Comparison of ENCODE assay signal across 9 mouse cellular contexts in genomic region chr7:24335699-24336309, GRCm38 (mm10). TPM values are rescaled to one million over a fixed set of nuclear protein-coding genes. Genes with fewer than 3 reads are reported as not detected.
DNase-seq lines count a peak whose midpoint lies in the region; ATAC-seq and TF ChIP-seq lines count a peak whose summit lies in the region.
"Had no signal": no experiment of that assay in that cellular context is flagged by ENCODE, and none has a peak within 500 bp of the region (broad histone marks: within the 10 kb centered on the region; RNA-seq: fewer than 3 reads in every experiment).

No protein-coding gene starts in this region.

- peak; percentile 80 for TF ChIP-seq CTCF in heart, adult 2 months (IDR thresholded peaks at IDR 0.05)

- no peaks in the 10 kb centered on the region for H3K36me3 ChIP-seq in heart, adult 2 months (ENCODE audit: control insufficient read depth, insufficient read depth, low read length)
- H3K36me3 ChIP-seq in hindbrain, embryonic 16.5 days (ENCODE audit: control insufficient read depth, insufficient read depth, low read length) = no peaks in the 10 kb centered on the region
- no peaks in the 10 kb centered on the region for H3K36me3 ChIP-seq in midbrain, embryonic 15.5 days (replicated peaks)
- H3K36me3 ChIP-seq: liver, embryonic 15.5 days had no signal

- no peak overlapping the region for H3K27ac ChIP-seq in heart, adult 2 months
- no peak overlapping the region for H3K27ac ChIP-seq in hindbrain, embryonic 16.5 days (ENCODE audit: low read depth, low read length)
- no peak overlapping the region for H3K27ac ChIP-seq in midbrain, embryonic 15.5 days
- H3K27ac ChIP-seq: liver, embryonic 15.5 days had no signal

- H3K79me2 ChIP-seq in heart, adult 2 months (replicated peaks; ENCODE audit: control insufficient read depth, insufficient read depth, low read length) = no peaks in the 10 kb centered on the region

- intact Hi-C loops in heart, adult 2 months (cut with DNase I) = loop anchor here (2.0 kb wide), 2 partner anchors 49 to 71 kb away; no protein-coding TSS in a partner anchor
- intact Hi-C loops in left cerebral cortex, postnatal 10 days (cut with DNase I) = loop anchor here (10.0 kb wide), 1 partner anchor 139 kb away; no protein-coding TSS in a partner anchor

- H3K4me3 ChIP-seq in heart, adult 2 months = no peak overlapping the region
- no peak overlapping the region for H3K4me3 ChIP-seq in hindbrain, embryonic 16.5 days (ENCODE audit: low read length)
- H3K4me3 ChIP-seq in midbrain, embryonic 15.5 days = no peak overlapping the region
- H3K4me3 ChIP-seq: liver, embryonic 15.5 days had no signal

- 7% methylated on average over 5 of the region's 5 CpGs for WGBS in heart, adult 2 months
- 17% methylated on average over 5 of the region's 5 CpGs for WGBS in hindbrain, embryonic 16.5 days
- WGBS in midbrain, embryonic 15.5 days = 13% methylated on average over 5 of the region's 5 CpGs

- peaks cover 5% of the 10 kb centered on the region for H3K9me3 ChIP-seq in hindbrain, embryonic 16.5 days (ENCODE audit: control insufficient read depth, low read length)
- H3K9me3 ChIP-seq in midbrain, embryonic 15.5 days = no peaks in the 10 kb centered on the region

- peak; percentile 63; the same call in 1 of the 2 replicates for ATAC-seq in hindbrain, embryonic 16.5 days
- peak; percentile 39; the same call in 1 of the 2 replicates for ATAC-seq in midbrain, embryonic 15.5 days (replicated peaks)

- TF ChIP-seq EP300 in heart, adult 2 months (IDR thresholded peaks at IDR 0.05; ENCODE audit: insufficient read depth, low read depth, low read length) = no peak

- peak; percentile 39 to 62 for DNase-seq in heart, adult 2 months
- DNase-seq in heart, adult 11 months = no peak
- DNase-seq in adrenal gland, postnatal 36 days = peak; percentile 72 to 78
- DNase-seq in fat pad, adult 2 months (ENCODE audit: extremely low read depth, low read depth, low spot score) = peak; percentile 10
- DNase-seq in left cerebral cortex, postnatal 10 days (ENCODE audit: extremely low spot score in 1 of 2, low spot score in 2 of 2) = peak; percentile 66 to 80
- peak; percentile 25 to 76 for DNase-seq in spleen, postnatal 14 days (ENCODE audit: low spot score in 2 of 2)

- no peaks in the 10 kb centered on the region for H3K4me1 ChIP-seq in heart, adult 2 months (ENCODE audit: control insufficient read depth, insufficient read depth, low read length)
- H3K4me1 ChIP-seq in hindbrain, embryonic 16.5 days (ENCODE audit: control insufficient read depth, insufficient read depth, low read depth, low read length) = no peaks in the 10 kb centered on the region
- H3K4me1 ChIP-seq in midbrain, embryonic 15.5 days = no peaks in the 10 kb centered on the region
- H3K4me1 ChIP-seq: liver, embryonic 15.5 days had no signal

- no peak overlapping the region for H3K4me2 ChIP-seq in hindbrain, embryonic 16.5 days (ENCODE audit: low read length)
- H3K4me2 ChIP-seq in midbrain, embryonic 15.5 days = no peak overlapping the region
- H3K4me2 ChIP-seq: liver, embryonic 15.5 days had no signal

- H3K9ac ChIP-seq in heart, adult 2 months (ENCODE audit: low read depth, low read length) = no peak overlapping the region
- no peak overlapping the region for H3K9ac ChIP-seq in hindbrain, embryonic 16.5 days (ENCODE audit: low read depth, low read length)
- H3K9ac ChIP-seq in midbrain, embryonic 15.5 days = no peak overlapping the region
- H3K9ac ChIP-seq: liver, embryonic 15.5 days had no signal

- H3K27me3 ChIP-seq in heart, adult 2 months (ENCODE audit: control insufficient read depth, insufficient read depth, low read length) = peaks cover 7% of the 10 kb centered on the region
- peaks cover 3% of the 10 kb centered on the region; the same call in 1 of the 2 replicates for H3K27me3 ChIP-seq in hindbrain, embryonic 16.5 days (replicated peaks; ENCODE audit: control insufficient read depth, insufficient read depth, low read length)
- H3K27me3 ChIP-seq in midbrain, embryonic 15.5 days (replicated peaks) = peaks cover 13% of the 10 kb centered on the region; the same call in 1 of the 2 replicates

- TF ChIP-seq POLR2A in heart, adult 2 months (IDR thresholded peaks at IDR 0.05; ENCODE audit: insufficient read depth, low read depth, low read length) = no peak

RNA-seq across cellular contexts. Expression of gene Tescl, which starts 2.1 kb away (rescaled TPM):
- total RNA-seq in heart, adult 2 months (2021) = not detected
- polyA plus RNA-seq in heart, adult 2 months (2012; rRNA removed) = 0.35 and 0.66 TPM in 2 replicates
- under 1 TPM; 0.36 to 0.56 TPM for total RNA-seq in adrenal gland, postnatal 36 days (2021)
- 0.25 and 0.44 TPM in 2 replicates for polyA plus RNA-seq in hindbrain, embryonic 16.5 days (2015; fragmentation: Nextera tagmentation; extraction: Ambion mirVana)
- not detected for total RNA-seq in left cerebral cortex, postnatal 10 days (2021)
- polyA plus RNA-seq in midbrain, embryonic 15.5 days (2015; fragmentation: Nextera tagmentation; extraction: Ambion mirVana) = 0.48 TPM in 1 of 2 replicates, not detected in the other
- polyA plus RNA-seq: liver, embryonic 15.5 days had no signal

RNA-seq across cellular contexts. Expression of gene Lypd5, which starts 13.2 kb away (rescaled TPM):
- total RNA-seq in heart, adult 2 months (2021) = not detected
- not detected in 2 replicates for polyA plus RNA-seq in heart, adult 2 months (2012; rRNA removed)
- total RNA-seq in adrenal gland, postnatal 36 days (2021) = not detected
- not detected in 2 replicates for polyA plus RNA-seq in hindbrain, embryonic 16.5 days (2015; fragmentation: Nextera tagmentation; extraction: Ambion mirVana)
- under 1 TPM in 1 of 2 experiments, not detected in 1; 0.15 TPM for total RNA-seq in left cerebral cortex, postnatal 10 days (2021)
- polyA plus RNA-seq in midbrain, embryonic 15.5 days (2015; fragmentation: Nextera tagmentation; extraction: Ambion mirVana) = not detected in 2 replicates
- polyA plus RNA-seq: liver, embryonic 15.5 days had no signal

RNA-seq across cellular contexts. Expression of gene Zfp94, which starts 19.3 kb away (rescaled TPM):
- total RNA-seq in heart, adult 2 months (2021) = 1 to 10 TPM; 1.9 to 2.7 TPM
- 3.4 and 3.8 TPM in 2 replicates for polyA plus RNA-seq in heart, adult 2 months (2012; rRNA removed)
- total RNA-seq in adrenal gland, postnatal 36 days (2021) = 1 to 10 TPM; 3.1 to 4.0 TPM
- 19.2 and 19.8 TPM in 2 replicates for polyA plus RNA-seq in hindbrain, embryonic 16.5 days (2015; fragmentation: Nextera tagmentation; extraction: Ambion mirVana)
- 10 to 100 TPM; 14.8 to 16.0 TPM for total RNA-seq in left cerebral cortex, postnatal 10 days (2021)
- polyA plus RNA-seq in midbrain, embryonic 15.5 days (2015; fragmentation: Nextera tagmentation; extraction: Ambion mirVana) = 23.6 and 24.5 TPM in 2 replicates

RNA-seq across cellular contexts. Expression of gene Kcnn4, which starts 34.3 kb away (rescaled TPM):
- 1 to 10 TPM in 1 of 2 experiments, under 1 TPM in 1; 0.91 to 1.1 TPM for total RNA-seq in heart, adult 2 months (2021)
- polyA plus RNA-seq in heart, adult 2 months (2012; rRNA removed) = 1.2 and 1.9 TPM in 2 replicates
- total RNA-seq in adrenal gland, postnatal 36 days (2021) = 1 to 10 TPM in 1 of 2 experiments, under 1 TPM in 1; 0.79 to 1.3 TPM
- polyA plus RNA-seq in hindbrain, embryonic 16.5 days (2015; fragmentation: Nextera tagmentation; extraction: Ambion mirVana) = 2.5 and 3.2 TPM in 2 replicates
- under 1 TPM; 0.17 to 0.41 TPM for total RNA-seq in left cerebral cortex, postnatal 10 days (2021)
- 0.92 and 1.1 TPM in 2 replicates for polyA plus RNA-seq in midbrain, embryonic 15.5 days (2015; fragmentation: Nextera tagmentation; extraction: Ambion mirVana)

RNA-seq across cellular contexts. Expression of gene Zfp61, which starts 34.8 kb away (rescaled TPM):
- 1 to 10 TPM; 2.7 to 3.3 TPM for total RNA-seq in heart, adult 2 months (2021)
- polyA plus RNA-seq in heart, adult 2 months (2012; rRNA removed) = 2.7 and 5.3 TPM in 2 replicates
- total RNA-seq in adrenal gland, postnatal 36 days (2021) = 10 to 100 TPM in 1 of 2 experiments, 1 to 10 TPM in 1; 8.8 to 10.3 TPM
- 41.4 and 42.1 TPM in 2 replicates for polyA plus RNA-seq in hindbrain, embryonic 16.5 days (2015; fragmentation: Nextera tagmentation; extraction: Ambion mirVana)
- 10 to 100 TPM; 20.6 to 21.3 TPM for total RNA-seq in left cerebral cortex, postnatal 10 days (2021)
- polyA plus RNA-seq in midbrain, embryonic 15.5 days (2015; fragmentation: Nextera tagmentation; extraction: Ambion mirVana) = 47.2 and 48.6 TPM in 2 replicates
